Mouse (Mus musculus) lung, postnatal 0 days (tissue): Measurements from ENCODE around the gene Bcar1. TPM values are rescaled to one million over a fixed set of nuclear protein-coding genes. Genes with fewer than 3 reads are reported as not detected.

Experiments used
- ATAC-seq: fragments of 200-750 bp; cut with Nextera tagmentation; 2 replicates; pipeline ENCODE4 v1.8.0; 2017; ENCODE audit warnings: moderate library complexity
- DNase-seq: peaks from one replicate; pipeline ENCODE4 v3.0.0-alpha.2; 2016; ENCODE audit warnings: low spot score
- H3K27ac ChIP-seq: fragments of 300-500 bp; sonication (generic); 2 replicates; pipeline ENCODE4 v1.5.1; 2014; ENCODE audit warnings: antibody characterized with exemption, mild to moderate bottlenecking, low read length, mixed read lengths
- H3K27me3 ChIP-seq: fragments of 300-500 bp; sonication (generic); replicated peaks from 2 replicates; pipeline ENCODE4 v1.6.1; 2014; ENCODE audit warnings: low read length, mixed read lengths; ENCODE audit not compliant: insufficient read depth
- H3K36me3 ChIP-seq: fragments of 300-500 bp; sonication (generic); 2 replicates; pipeline ENCODE4 v1.6.1; 2014; ENCODE audit warnings: low read length, mixed read lengths; ENCODE audit not compliant: insufficient read depth
- H3K4me1 ChIP-seq: fragments of 300-500 bp; sonication (generic); 2 replicates; pipeline ENCODE4 v1.6.1; 2014; ENCODE audit warnings: antibody characterized with exemption, low read depth, low read length, mixed read lengths; ENCODE audit not compliant: insufficient read depth
- H3K4me2 ChIP-seq: fragments of 300-500 bp; sonication (generic); replicated peaks from 2 replicates; pipeline ENCODE4 v1.6.1; 2014; ENCODE audit warnings: low read depth, mild to moderate bottlenecking, low read length, moderate library complexity, mixed read lengths
- H3K4me3 ChIP-seq: fragments of 300-500 bp; sonication (generic); 2 replicates; pipeline ENCODE4 v1.5.1; 2014; ENCODE audit warnings: low read depth, low read length
- H3K9ac ChIP-seq: fragments of 300-500 bp; sonication (generic); replicated peaks from 2 replicates; pipeline ENCODE4 v1.6.1; 2014; ENCODE audit warnings: low read depth, mild to moderate bottlenecking
- H3K9me3 ChIP-seq: fragments of 300-500 bp; sonication (generic); 2 replicates; pipeline ENCODE4 v1.6.1; 2016; ENCODE audit warnings: low read length, mixed read lengths
- CTCF ChIP-seq: IDR thresholded peaks from 2 replicates; pipeline ENCODE4 v1.5.1; 2016; ENCODE audit warnings: antibody characterized with exemption, mild to moderate bottlenecking
- EP300 ChIP-seq: IDR thresholded peaks from 2 replicates; pipeline ENCODE4 v1.6.1; 2016; ENCODE audit warnings: antibody characterized with exemption, mild to moderate bottlenecking, control low read depth
- WGBS: fragments of 180-500 bp; shearing (Covaris S2); extraction: QIAGEN DNeasy Blood & Tissue Kit; methylation state at CpG from one replicate; pipeline ENCODE4 v1.1.7; 2014; 5-methylcytosine and 5-hydroxymethylcytosine counted together
- polyA plus RNA-seq: library from polyadenylated mRNA; unstranded; fragments of >200 nt; fragmentation: Nextera tagmentation; extraction: Ambion mirVana; gene quantifications from 2 replicates; pipeline ENCODE4 v1.2.1, GENCODE M21; 2015

Gene Bcar1
- polyA plus RNA-seq, 1 experiment from 2014 or later = 29.3 TPM

DNA sequence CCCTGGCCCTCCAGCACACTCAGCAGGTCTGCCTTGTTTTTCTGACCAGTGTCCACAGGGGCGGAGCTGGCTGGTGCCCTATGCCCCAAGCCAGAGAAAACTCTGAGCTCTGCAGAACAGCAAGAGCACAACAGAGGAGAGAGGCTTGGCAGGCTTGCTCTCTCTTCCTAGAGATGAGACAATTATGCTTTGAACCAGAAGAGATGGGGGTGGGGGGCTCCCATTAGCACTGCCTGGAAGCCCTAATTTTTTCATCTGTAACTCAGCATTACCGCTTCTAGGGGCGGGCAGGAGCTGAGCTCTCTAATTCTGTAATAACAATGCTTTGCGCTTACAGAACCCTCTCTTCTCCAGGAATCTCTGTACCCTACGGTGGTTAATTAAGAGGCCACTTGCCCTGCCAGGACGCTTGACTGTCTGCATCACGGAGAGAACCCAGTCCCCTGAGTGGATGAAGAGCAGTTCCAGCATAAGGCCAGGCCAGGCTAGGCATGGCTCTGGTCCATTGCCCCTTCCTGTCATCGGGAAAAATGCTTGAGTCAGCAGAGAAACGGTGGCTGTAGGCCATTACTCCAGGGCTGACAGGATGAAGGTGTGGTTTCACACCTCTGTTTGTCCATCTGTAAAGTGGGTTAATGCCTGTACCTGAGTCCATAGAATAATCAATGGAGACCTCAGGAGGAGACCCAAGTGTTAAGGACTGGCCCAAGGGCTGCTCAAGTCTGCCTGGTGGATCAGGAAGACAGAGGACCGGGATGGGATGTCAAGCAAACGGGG lies 1.2 kb downstream of the Bcar1 start:
- H3K36me3 ChIP-seq = no peaks in the 10 kb centered on the region
- H3K27me3 ChIP-seq = no peaks in the 10 kb centered on the region
- ATAC-seq (no peak), DNase-seq (peak; percentile 39)
- no peaks in the 10 kb centered on the region for H3K9me3 ChIP-seq
- 15% methylated on average over 11 of the region's 11 CpGs for WGBS
- peak overlapping the region; percentile 83 for H3K9ac ChIP-seq
- H3K4me2 ChIP-seq = peak overlapping the region; percentile 86
- H3K4me1 ChIP-seq = peaks cover 49% of the 10 kb centered on the region
- no peak for TF ChIP-seq EP300
- no peak for TF ChIP-seq CTCF
- peak overlapping the region; percentile 84 for H3K4me3 ChIP-seq
- H3K27ac ChIP-seq = peak overlapping the region; percentile 87

DNA sequence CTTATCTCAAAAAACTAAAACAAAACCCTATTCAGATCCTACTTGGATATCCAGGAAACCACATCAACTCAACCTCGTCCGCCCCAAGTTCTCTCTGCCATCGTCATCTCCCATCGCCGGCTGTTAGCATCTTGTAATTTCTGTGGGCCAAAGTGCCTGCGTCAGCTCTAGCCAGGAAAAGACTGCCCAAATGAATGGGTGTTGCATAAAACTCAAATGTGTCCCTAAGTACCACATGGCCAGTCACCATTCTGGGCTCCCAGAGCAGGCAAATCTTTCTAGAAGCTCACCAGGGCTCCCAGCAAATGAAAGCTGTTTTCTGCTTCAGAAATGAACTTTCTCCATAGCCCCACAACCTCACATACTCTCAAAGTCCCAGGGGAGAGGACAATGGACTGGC lies 2.1 kb downstream of the Bcar1 start:
- DNase-seq (no peak), ATAC-seq (no peak)
- peak overlapping the region; percentile 87 for H3K27ac ChIP-seq
- no peaks in the 10 kb centered on the region for H3K36me3 ChIP-seq
- H3K9me3 ChIP-seq = no peaks in the 10 kb centered on the region
- peaks cover 52% of the 10 kb centered on the region for H3K4me1 ChIP-seq
- WGBS = 39% methylated on average over 6 of the region's 6 CpGs
- H3K27me3 ChIP-seq = no peaks in the 10 kb centered on the region
- H3K4me2 ChIP-seq = peak overlapping the region; percentile 86
- no peak overlapping the region for H3K4me3 ChIP-seq
- no peak for TF ChIP-seq CTCF
- TF ChIP-seq EP300 = no peak
- no peak overlapping the region for H3K9ac ChIP-seq

GRCm38 (mm10) chr8:111740994-111741393 lies 2.6 kb downstream of the Bcar1 start:
- Histone ChIP-seq H3K9ac (no peak overlapping the region), H3K27me3 (no peaks in the 10 kb centered on the region), H3K36me3 (no peaks in the 10 kb centered on the region), H3K9me3 (no peaks in the 10 kb centered on the region), H3K4me3 (no peak overlapping the region), H3K4me1 (peaks cover 57% of the 10 kb centered on the region), H3K4me2 (no peak overlapping the region), H3K27ac (peak overlapping the region; percentile 69)
- TF ChIP-seq EP300 (no peak), CTCF (no peak)
- WGBS = 51% methylated on average over 8 of the region's 8 CpGs
- ATAC-seq = peak; percentile 45
- DNase-seq = peak; percentile 74

DNA sequence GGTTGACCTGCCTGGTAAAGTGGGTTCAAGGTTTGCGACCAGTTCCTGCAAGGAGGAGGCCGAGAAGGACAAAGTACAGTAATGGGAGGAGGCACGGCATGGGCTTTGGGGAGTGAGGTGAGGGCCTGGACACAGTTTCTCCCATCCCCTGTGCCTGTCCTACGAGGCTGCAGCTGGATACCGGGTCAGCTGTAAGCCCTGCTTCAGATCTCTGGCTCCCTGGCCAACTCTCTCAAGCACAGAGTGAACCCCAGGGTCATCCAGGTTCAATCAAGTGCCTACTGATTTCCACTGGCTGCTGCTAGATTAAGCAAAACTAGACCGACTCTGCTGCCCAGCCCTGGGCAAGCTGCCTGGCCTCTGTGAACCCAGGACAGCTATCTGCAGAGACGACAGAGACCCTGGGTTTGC lies 3.3 kb downstream of the Bcar1 start:
- Histone ChIP-seq H3K4me2 (no peak overlapping the region), H3K4me1 (peaks cover 57% of the 10 kb centered on the region), H3K27ac (peak overlapping the region; percentile 69), H3K36me3 (no peaks in the 10 kb centered on the region), H3K4me3 (no peak overlapping the region), H3K9me3 (no peaks in the 10 kb centered on the region), H3K9ac (no peak overlapping the region), H3K27me3 (no peaks in the 10 kb centered on the region)
- WGBS = 62% methylated on average over 7 of the region's 7 CpGs
- ATAC-seq (no peak), DNase-seq (no peak)
- TF ChIP-seq EP300 (no peak), CTCF (no peak)

GRCm38 (mm10) chr8:111739604-111740003 lies 4.0 kb downstream of the Bcar1 start:
- WGBS = 43% methylated on average over 7 of the region's 7 CpGs
- TF ChIP-seq CTCF = peak; percentile 63
- TF ChIP-seq EP300 = no peak

GRCm38 (mm10) chr8:111738867-111739266 lies 4.7 kb downstream of the Bcar1 start:
- WGBS = 30% methylated on average over 6 of the region's 6 CpGs
- no peak overlapping the region for H3K9ac ChIP-seq
- no peaks in the 10 kb centered on the region for H3K36me3 ChIP-seq
- ATAC-seq (no peak), DNase-seq (no peak)
- TF ChIP-seq CTCF (no peak), EP300 (no peak)
- peaks cover 62% of the 10 kb centered on the region for H3K4me1 ChIP-seq
- no peaks in the 10 kb centered on the region for H3K9me3 ChIP-seq
- H3K27ac ChIP-seq = 0 out of 2 replicates have a peak overlapping the region, but pooled peaks have one; percentile 2
- no peak overlapping the region for H3K4me2 ChIP-seq
- H3K27me3 ChIP-seq = no peaks in the 10 kb centered on the region
- H3K4me3 ChIP-seq = no peak overlapping the region

More at GRCm38 (mm10) chr8:111739604-111740003, 4.0 kb downstream of the Bcar1 start:
- Histone ChIP-seq H3K9me3 (no peaks in the 10 kb centered on the region), H3K27me3 (no peaks in the 10 kb centered on the region), H3K9ac (no peak overlapping the region), H3K27ac (peak overlapping the region; percentile 69), H3K4me2 (peak overlapping the region; percentile 0; the same call in 1 of the 2 replicates), H3K36me3 (no peaks in the 10 kb centered on the region), H3K4me1 (peaks cover 61% of the 10 kb centered on the region), H3K4me3 (no peak overlapping the region)
- DNase-seq = peak; percentile 40
- ATAC-seq = peak; percentile 2; the same call in 1 of the 2 replicates
